Mouse (Mus musculus) CH12.LX (cell line): ENCODE data around the gene Bcl2l11. TPM values are rescaled to one million over a fixed set of nuclear protein-coding genes. Genes with fewer than 3 reads are reported as not detected.
A peak's percentile ranks its signal among the peaks of the same experiment; 100 is the strongest.

Source experiments
- DNase-seq: peaks from one replicate; pipeline ENCODE4 v3.0.0-alpha.2; 2013; ENCODE audit errors: extremely low read depth
- H3K27ac ChIP-seq: 2 replicates; pipeline ENCODE4 v1.5.1; 2012; ENCODE audit warnings: low read depth, mild to moderate bottlenecking, control low read depth, moderate library complexity; ENCODE audit not compliant: insufficient read depth
- H3K27me3 ChIP-seq: replicated peaks from 2 replicates; pipeline ENCODE3; 2012; ENCODE audit warnings: inconsistent platforms
- H3K36me3 ChIP-seq, 2 experiments: replicated peaks in 1 of 2; 2 replicates each; pipeline versions ENCODE3 to v1.6.1; 2012; ENCODE audit warnings: inconsistent platforms in 1 of 2, low read length in 1 of 2, mild to moderate bottlenecking in 1 of 2, mixed read lengths in 1 of 2, moderate library complexity in 1 of 2; ENCODE audit not compliant: control insufficient read depth in 1 of 2, insufficient read depth in 1 of 2
- H3K4me1 ChIP-seq, 2 experiments: 2 replicates each; pipeline ENCODE4 v1.6.1; 2012; ENCODE audit warnings: inconsistent platforms in 1 of 2, moderate library complexity in 1 of 2; ENCODE audit not compliant: insufficient read depth in 2 of 2, control insufficient read depth in 1 of 2
- H3K4me2 ChIP-seq: 2 replicates; pipeline ENCODE4 v1.6.1; 2012; ENCODE audit warnings: low read depth, mild to moderate bottlenecking, control low read depth; ENCODE audit not compliant: poor library complexity, insufficient read depth, severe bottlenecking
- H3K4me3 ChIP-seq, 3 experiments: fragments of 150-350 bp in 1 of 3; sonication (generic) in 1 of 3; replicated peaks in 1 of 3; 2 replicates each; pipeline versions ENCODE3 to v1.5.1; 2011 to 2012; ENCODE audit warnings: low read depth in 2 of 3, low read length in 2 of 3, mild to moderate bottlenecking in 2 of 3, moderate library complexity in 2 of 3, control low read depth in 1 of 3, improper control_type of control experiment in 1 of 3, inconsistent platforms in 1 of 3, mixed read lengths in 1 of 3; ENCODE audit not compliant: poor library complexity in 1 of 3
- H3K79me2 ChIP-seq: replicated peaks from 2 replicates; pipeline ENCODE4 v1.6.1; 2012; ENCODE audit warnings: mild to moderate bottlenecking, moderate library complexity; ENCODE audit not compliant: control insufficient read depth, poor library complexity, insufficient read depth, severe bottlenecking; ENCODE audit errors: extremely low read depth
- H3K9ac ChIP-seq: 2 replicates; pipeline ENCODE4 v1.6.1; 2012; ENCODE audit warnings: low read depth, mild to moderate bottlenecking, control low read depth, moderate library complexity; ENCODE audit not compliant: insufficient read depth
- H3K9me3 ChIP-seq: replicated peaks from 2 replicates; pipeline ENCODE3; 2012; ENCODE audit warnings: low read length, inconsistent platforms, mixed read lengths
- BHLHE40 ChIP-seq: IDR thresholded peaks from 2 replicates; pipeline ENCODE4 v1.6.1; 2011; ENCODE audit warnings: mild to moderate bottlenecking, low read depth, low read length, improper control_type of control experiment
- CHD1 ChIP-seq: IDR thresholded peaks from 2 replicates; pipeline ENCODE4 v1.6.1; 2012; ENCODE audit warnings: low read depth, low read length, improper control_type of control experiment, inconsistent platforms
- CHD2 ChIP-seq: IDR thresholded peaks from 2 replicates; pipeline ENCODE4 v1.6.1; 2011; ENCODE audit warnings: low read length, improper control_type of control experiment
- EP300 ChIP-seq: IDR thresholded peaks from 2 replicates; pipeline ENCODE4 v1.6.1; 2011; ENCODE audit warnings: low read length, improper control_type of control experiment
- ETS1 ChIP-seq: conservative IDR thresholded peaks from 2 replicates; pipeline ENCODE4 v1.6.1; 2012; ENCODE audit warnings: low read depth, mild to moderate bottlenecking, inconsistent platforms, low read length, improper control_type of control experiment, moderate library complexity
- HCFC1 ChIP-seq: IDR thresholded peaks from 2 replicates; pipeline ENCODE4 v1.6.1; 2012; ENCODE audit warnings: low read depth, mild to moderate bottlenecking, inconsistent platforms, low read length, improper control_type of control experiment
- JUND ChIP-seq: conservative IDR thresholded peaks from 2 replicates; pipeline ENCODE4 v1.6.1; 2011; ENCODE audit warnings: low read depth, low read length, improper control_type of control experiment
- KAT2A ChIP-seq: IDR thresholded peaks from 2 replicates; pipeline ENCODE4 v1.6.1; 2012; ENCODE audit warnings: low read length, improper control_type of control experiment, inconsistent platforms; ENCODE audit not compliant: insufficient replicate concordance
- MAX ChIP-seq: IDR thresholded peaks from 2 replicates; pipeline ENCODE4 v1.6.1; 2011; ENCODE audit warnings: low read length, improper control_type of control experiment
- MYC ChIP-seq: IDR thresholded peaks from 2 replicates; pipeline ENCODE4 v1.6.1; 2011; ENCODE audit warnings: low read depth, mild to moderate bottlenecking, improper control_type of control experiment, low read length
- NELFE ChIP-seq: IDR thresholded peaks from 2 replicates; pipeline ENCODE4 v1.6.1; 2011; ENCODE audit warnings: low read depth, low read length, improper control_type of control experiment
- NRF1 ChIP-seq: IDR thresholded peaks from 2 replicates; pipeline ENCODE4 v1.6.1; 2014; ENCODE audit warnings: low read depth, mild to moderate bottlenecking, inconsistent platforms, low read length, improper control_type of control experiment, moderate library complexity
- PAX5 ChIP-seq: IDR thresholded peaks from 2 replicates; pipeline ENCODE4 v1.6.1; 2012; ENCODE audit warnings: low read length, inconsistent platforms, mixed read lengths
- POLR2A ChIP-seq: IDR thresholded peaks from 2 replicates; pipeline ENCODE4 v1.6.1; 2011; ENCODE audit warnings: low read depth, mild to moderate bottlenecking, improper control_type of control experiment, low read length
- POLR2AphosphoS2 ChIP-seq: IDR thresholded peaks from 2 replicates; pipeline ENCODE4 v1.6.1; 2011; ENCODE audit warnings: low read depth, low read length, improper control_type of control experiment
- RAD21 ChIP-seq: IDR thresholded peaks from 2 replicates; pipeline ENCODE4 v1.6.1; 2011; ENCODE audit warnings: low read depth, mild to moderate bottlenecking, low read length, improper control_type of control experiment, moderate library complexity
- SIN3A ChIP-seq: IDR thresholded peaks from 2 replicates; pipeline ENCODE4 v1.6.1; 2012; ENCODE audit warnings: low read length, improper control_type of control experiment, inconsistent platforms
- SMC3 ChIP-seq: IDR thresholded peaks from 2 replicates; pipeline ENCODE4 v1.6.1; 2011; ENCODE audit warnings: low read depth, low read length, improper control_type of control experiment
- USF1 ChIP-seq: IDR thresholded peaks from 2 replicates; pipeline ENCODE4 v1.6.1; 2014; ENCODE audit warnings: low read depth, mild to moderate bottlenecking, inconsistent platforms, low read length, improper control_type of control experiment
- USF2 ChIP-seq: conservative IDR thresholded peaks from 2 replicates; pipeline ENCODE4 v1.6.1; 2011; ENCODE audit warnings: low read depth, low read length, improper control_type of control experiment
- ZC3H11A ChIP-seq: IDR thresholded peaks from 2 replicates; pipeline ENCODE4 v1.6.1; 2012; ENCODE audit warnings: low read depth, mild to moderate bottlenecking, inconsistent platforms, low read length, improper control_type of control experiment
- ZKSCAN1 ChIP-seq: IDR thresholded peaks from 2 replicates; pipeline ENCODE4 v1.6.1; 2012; ENCODE audit warnings: low read depth, inconsistent platforms, low read length, improper control_type of control experiment, borderline replicate concordance
- ZNF384 ChIP-seq: IDR thresholded peaks from 2 replicates; pipeline ENCODE4 v1.6.1; 2012; ENCODE audit warnings: low read depth, low read length, improper control_type of control experiment, inconsistent platforms
- dilution Hi-C: fragments of 300-500 bp; cut with MboI; formaldehyde crosslinking; loops from 2 replicates; pipeline ENCODE4 v1.14.3; 2020; ENCODE audit warnings: low sequenced_read_pairs; ENCODE audit not compliant: extremely low pct_unique_long_range_greater_than_20kb, extremely low pct_ligation_motif_present
- in situ Hi-C: fragments of 300-500 bp; cut with MboI; formaldehyde crosslinking; loops from 3 replicates; pipeline ENCODE4 v1.14.3; 2019; ENCODE audit warnings: low sequenced_read_pairs, low pct_ligation_motif_present, low pct_unique_long_range_greater_than_20kb, mixed read lengths
- polyA plus RNA-seq: library from polyadenylated mRNA; unstranded; fragments of >175 nt; gene quantifications from 2 replicates; pipeline ENCODE4 v1.2.1, GENCODE M21; 2012; ENCODE audit warnings: low read depth; ENCODE audit not compliant: insufficient read length
- total RNA-seq, 2 experiments: library from RNA; depleted of rRNA; stranded (reverse); fragments of 300-350 nt in 1 of 2; fragments of >200 nt in 1 of 2; gene quantifications; 2 replicates each; pipeline ENCODE4 v1.2.3; 2012 to 2014

Gene Bcl2l11
- total and polyA plus RNA-seq, 3 experiments: 7.8 to 24.6 (median 11.6) TPM

- Histone ChIP-seq H3K9ac (no peak overlapping the region), H3K36me3 (peaks cover 11 to 69% of the 10 kb centered on the region in 2 experiments), H3K79me2 (no peaks in the 10 kb centered on the region), H3K4me1 (peaks cover 24 to 66% of the 10 kb centered on the region in 2 experiments), H3K27ac (no peak overlapping the region), H3K9me3 (no peaks in the 10 kb centered on the region), H3K4me2 (no peak overlapping the region), H3K27me3 (no peaks in the 10 kb centered on the region), H3K4me3 (no peak overlapping the region)
- in situ Hi-C loops: no loop called here
- DNase-seq: peak; percentile 46
- dilution Hi-C loops: no loop called here
- TF ChIP-seq HCFC1 (no peak), USF1 (no peak), SIN3A (no peak), ETS1 (peak; percentile 56; the same call in 1 of the 2 replicates), POLR2AphosphoS2 (no peak), JUND (no peak), ZKSCAN1 (no peak), BHLHE40 (peak; percentile 64)
Observed at GRCm38 (mm10) chr2:128132635-128133034, 6.8 kb downstream of the Bcl2l11 start.

GRCm38 (mm10) chr2:128133865-128134264 lies 8.0 kb downstream of the Bcl2l11 start:
- TF ChIP-seq POLR2A (no peak), PAX5 (no peak), NELFE (no peak), CHD1 (peak; percentile 72; the same call in 1 of the 2 replicates), MYC (no peak), MAX (no peak), ETS1 (0 out of 2 replicates have a peak, but pooled peaks have one; percentile 3), ZC3H11A (no peak), USF2 (no peak)
- Histone ChIP-seq H3K36me3 (peaks cover 11 to 73% of the 10 kb centered on the region in 2 experiments), H3K27me3 (no peaks in the 10 kb centered on the region), H3K4me3 (no peak overlapping the region), H3K27ac (no peak overlapping the region), H3K4me2 (no peak overlapping the region), H3K79me2 (no peaks in the 10 kb centered on the region), H3K4me1 (peaks cover 24 to 58% of the 10 kb centered on the region in 2 experiments), H3K9me3 (no peaks in the 10 kb centered on the region), H3K9ac (no peak overlapping the region)
- no peak for DNase-seq
- dilution Hi-C loops: no loop called here
- in situ Hi-C loops: no loop called here

- H3K36me3 ChIP-seq: peaks cover 11 to 73% of the 10 kb centered on the region in 2 experiments
- peak overlapping the region; percentile 30; the same call in 1 of the 2 replicates for H3K27ac ChIP-seq
- H3K4me2 ChIP-seq: no peak overlapping the region
- no peak overlapping the region for H3K4me3 ChIP-seq
- H3K9me3 ChIP-seq: no peaks in the 10 kb centered on the region
- no peak overlapping the region for H3K9ac ChIP-seq
- H3K79me2 ChIP-seq: no peaks in the 10 kb centered on the region
- no peak for TF ChIP-seq RAD21
- TF ChIP-seq ETS1: no peak
- TF ChIP-seq CHD1: no peak
- TF ChIP-seq KAT2A: no peak
- no peak for TF ChIP-seq SIN3A
- TF ChIP-seq USF2: no peak
- TF ChIP-seq ZNF384: no peak
- TF ChIP-seq CHD2: no peak
- TF ChIP-seq SMC3: no peak; the same call in 1 of the 2 replicates
- no peak for TF ChIP-seq EP300
- TF ChIP-seq POLR2A: no peak
- no peak for TF ChIP-seq NRF1
- no peaks in the 10 kb centered on the region for H3K27me3 ChIP-seq
- H3K4me1 ChIP-seq: peaks cover 24 to 56% of the 10 kb centered on the region in 2 experiments
- in situ Hi-C loops (no loop called here), dilution Hi-C loops (no loop called here)
- no peak for DNase-seq
Observed at GRCm38 (mm10) chr2:128134474-128134873, 8.6 kb downstream of the Bcl2l11 start.
